Mouse (Mus musculus): Measurements from ENCODE around the gene Srrm2.

GRCm38 (mm10) chr17:23785561-23786471, 4.5 kb upstream of the Srrm2 start, which contains the start of gene Flywch2:
- TF ChIP-seq GATA1 (IDR thresholded peaks at IDR 0.05; ENCODE audit: borderline replicate concordance, low read length) (no peak), FLI1 (IDR thresholded peaks at IDR 0.05; ENCODE audit: low read length) (no peak)

All from megakaryocyte, embryonic 14.5 days (primary cell).